Mouse (Mus musculus): Measurements from ENCODE around the gene Per2. TPM values are rescaled to one million over a fixed set of nuclear protein-coding genes. Genes with fewer than 3 reads are reported as not detected.

Gene Per2
- 120 and 222 TPM in 2 replicates for total RNA-seq (2023)

GRCm38 (mm10) chr1:91459059-91459809 lies at the start of gene Per2:
Gene Per2, minus strand, starts transcription at chr1:91459324.

GRCm38 (mm10) chr1:91494457-91495140 lies 35.5 kb upstream of the Per2 start, which contains the start of gene Traf3ip1:
Gene Traf3ip1, plus strand, starts transcription at chr1:91494647.

GRCm38 (mm10) chr1:91413898-91414594 lies 45.1 kb downstream of the Per2 start, which contains the start of gene Hes6:
Gene Hes6, minus strand, starts transcription at chr1:91414038.

GRCm38 (mm10) chr1:91398260-91399062 lies 60.7 kb downstream of the Per2 start, which contains the start of gene Ilkap:
Gene Ilkap, minus strand, starts transcription at chr1:91398815.

GRCm38 (mm10) chr1:91366215-91367108 lies 92.7 kb downstream of the Per2 start, which contains the start of gene Erfe:
Gene Erfe, plus strand, starts transcription at chr1:91366430.

Other genes with a start within 250 kb of the Per2 start
- 67.0 and 93.4 TPM in 2 replicates for gene Ube2f, start 209.0 kb downstream of the Per2 start, total RNA-seq (2023)
- 13.1 and 13.8 TPM in 2 replicates for gene Scly, start 161.0 kb downstream of the Per2 start, total RNA-seq (2023)
- gene Espnl, start 137.2 kb downstream of the Per2 start, total RNA-seq (2023): 0.09 TPM in 1 of 2 replicates, not detected in the other
- gene Klhl30, start 108.3 kb downstream of the Per2 start, total RNA-seq (2023): not detected in 2 replicates
- gene Erfe, start 92.9 kb downstream of the Per2 start, total RNA-seq (2023): 0.23 and 0.32 TPM in 2 replicates
- gene Ilkap, start 60.5 kb downstream of the Per2 start, total RNA-seq (2023): 57.4 and 80.4 TPM in 2 replicates
- 19.6 and 19.8 TPM in 2 replicates for gene Hes6, start 45.3 kb downstream of the Per2 start, total RNA-seq (2023)
- gene Traf3ip1, start 35.3 kb upstream of the Per2 start, total RNA-seq (2023): 1.1 and 1.6 TPM in 2 replicates
- 9.7 and 14.3 TPM in 2 replicates for gene Asb1, start 81.2 kb upstream of the Per2 start, total RNA-seq (2023)